Mouse (Mus musculus): Measurements from ENCODE around the gene Nfyb.

Gene Nfyb

GRCm38 (mm10) chr10:82742578-82742977 lies 21.4 kb downstream of the Nfyb start:
- DNase-seq = no peak

- DNase-seq = no peak
These were observed 22.1 kb downstream of the Nfyb start for GRCm38 (mm10) chr10:82741876-82742275.

GRCm38 (mm10) chr10:82741354-82741753 lies 22.6 kb downstream of the Nfyb start:
- DNase-seq = no peak

GRCm38 (mm10) chr10:82699296-82699941 lies 64.5 kb downstream of the Nfyb start:
- peak; percentile 29 for DNase-seq

GRCm38 (mm10) chr10:82698712-82699261 lies 65.2 kb downstream of the Nfyb start:
- DNase-seq = peak; percentile 92

Measured in lung, postnatal 36 days (tissue).